25 mouse cellular contexts compared by ENCODE assay signal in genomic region chr4:67614486-67615067, GRCm38 (mm10).
A peak's percentile ranks its signal among the peaks of the same experiment; 100 is the strongest.
DNase-seq lines count a peak whose midpoint lies in the region; ATAC-seq and TF ChIP-seq lines count a peak whose summit lies in the region.
"Had no signal": no experiment of that assay in that cellular context is flagged by ENCODE, and none has a peak within 500 bp of the region (broad histone marks: within the 10 kb centered on the region; RNA-seq: fewer than 3 reads in every experiment).

No protein-coding gene starts in this region.

- H3K27ac ChIP-seq in hindbrain, embryonic 13.5 days: no peak overlapping the region
- H3K27ac ChIP-seq in hindbrain, embryonic 12.5 days: no peak overlapping the region
- H3K27ac ChIP-seq in neural tube, embryonic 11.5 days (ENCODE audit: low read depth, low read length): no peak overlapping the region
- H3K27ac ChIP-seq in forebrain, embryonic 12.5 days: no peak overlapping the region
- H3K27ac ChIP-seq in hindbrain, postnatal 0 days: no peak overlapping the region
- H3K27ac ChIP-seq in heart, embryonic 11.5 days (ENCODE audit: low read depth, low read length): no peak overlapping the region
- H3K27ac ChIP-seq: embryonic facial prominence, embryonic 12.5 days; heart, embryonic 10.5 days; hindbrain, embryonic 15.5 days; layer of hippocampus, adult 2 months; limb, embryonic 15.5 days; liver, embryonic 14.5 days; midbrain, embryonic 15.5 days; neural tube, embryonic 15.5 days had no signal

- no peak for TF ChIP-seq CTCF in hindbrain, postnatal 0 days (IDR thresholded peaks at IDR 0.05; ENCODE audit: low read depth)

- no peaks in the 10 kb centered on the region for H3K36me3 ChIP-seq in hindbrain, embryonic 13.5 days
- no peaks in the 10 kb centered on the region for H3K36me3 ChIP-seq in hindbrain, embryonic 12.5 days
- H3K36me3 ChIP-seq in neural tube, embryonic 11.5 days (ENCODE audit: control insufficient read depth, insufficient read depth, low read length): no peaks in the 10 kb centered on the region
- no peaks in the 10 kb centered on the region for H3K36me3 ChIP-seq in forebrain, embryonic 12.5 days (replicated peaks)
- no peaks in the 10 kb centered on the region for H3K36me3 ChIP-seq in hindbrain, postnatal 0 days (ENCODE audit: insufficient read depth, low read length)
- H3K36me3 ChIP-seq in heart, embryonic 11.5 days (ENCODE audit: control insufficient read depth, insufficient read depth, low read length): no peaks in the 10 kb centered on the region
- H3K36me3 ChIP-seq: embryonic facial prominence, embryonic 12.5 days; G1E; heart, embryonic 10.5 days; hindbrain, embryonic 15.5 days; limb, embryonic 15.5 days; midbrain, embryonic 15.5 days; neural tube, embryonic 15.5 days had no signal

- no peak for DNase-seq in neural tube, embryonic 11.5 days (ENCODE audit: low spot score)
- DNase-seq in neural tube, embryonic 10.5 days (ENCODE audit: extremely low spot score, low spot score): no peak
- peak; percentile 17 for DNase-seq in hindbrain, postnatal 0 days (ENCODE audit: low spot score)
- DNase-seq: adrenal gland, postnatal 10 days; B cell, adult 2 months; cerebellum, adult 9-10 months; kidney, postnatal 25 days; lung, embryonic 14.5 days; thymus, adult 2 months had no signal

- no peak overlapping the region for H3K4me2 ChIP-seq in hindbrain, embryonic 13.5 days
- H3K4me2 ChIP-seq in hindbrain, embryonic 12.5 days (replicated peaks): no peak overlapping the region
- H3K4me2 ChIP-seq in neural tube, embryonic 11.5 days (ENCODE audit: low read depth): no peak overlapping the region
- no peak overlapping the region for H3K4me2 ChIP-seq in forebrain, embryonic 12.5 days
- H3K4me2 ChIP-seq in hindbrain, postnatal 0 days (ENCODE audit: low read depth, low read length): no peak overlapping the region
- no peak overlapping the region for H3K4me2 ChIP-seq in heart, embryonic 11.5 days
- H3K4me2 ChIP-seq: embryonic facial prominence, embryonic 12.5 days; hindbrain, embryonic 15.5 days; limb, embryonic 15.5 days; lung, embryonic 14.5 days; midbrain, embryonic 15.5 days; neural tube, embryonic 15.5 days had no signal

- ATAC-seq in hindbrain, embryonic 13.5 days (ENCODE audit: low FRiP score): 0 out of 2 replicates have a peak, but pooled peaks have one; percentile 36
- ATAC-seq in hindbrain, embryonic 12.5 days (ENCODE audit: low FRiP score): no peak
- ATAC-seq in neural tube, embryonic 11.5 days (ENCODE audit: insufficient read depth, low FRiP score, low TSS enrichment): peak; percentile 20; the same call in 1 of the 2 replicates
- peak; percentile 33; the same call in 1 of the 2 replicates for ATAC-seq in forebrain, embryonic 12.5 days (ENCODE audit: low FRiP score)
- 0 out of 2 replicates have a peak, but pooled peaks have one; percentile 21 for ATAC-seq in hindbrain, postnatal 0 days
- no peak for ATAC-seq in heart, embryonic 11.5 days (replicated peaks; ENCODE audit: insufficient number of reproducible peaks, low FRiP score, low TSS enrichment)
- ATAC-seq: intestine, embryonic 16.5 days; midbrain, embryonic 15.5 days had no signal

- no peaks in the 10 kb centered on the region for H3K9me3 ChIP-seq in hindbrain, embryonic 13.5 days
- H3K9me3 ChIP-seq in hindbrain, embryonic 12.5 days (replicated peaks): no peaks in the 10 kb centered on the region
- H3K9me3 ChIP-seq in neural tube, embryonic 11.5 days (ENCODE audit: control insufficient read depth, low read length): no peaks in the 10 kb centered on the region
- H3K9me3 ChIP-seq in forebrain, embryonic 12.5 days: no peaks in the 10 kb centered on the region
- H3K9me3 ChIP-seq in hindbrain, postnatal 0 days (ENCODE audit: low read length): no peaks in the 10 kb centered on the region
- H3K9me3 ChIP-seq in heart, embryonic 11.5 days (replicated peaks; ENCODE audit: control insufficient read depth, low read length): no peaks in the 10 kb centered on the region
- H3K9me3 ChIP-seq: embryonic facial prominence, embryonic 12.5 days; G1E; heart, embryonic 10.5 days; hindbrain, embryonic 15.5 days; limb, embryonic 15.5 days; midbrain, embryonic 15.5 days; neural tube, embryonic 15.5 days had no signal

- WGBS in hindbrain, embryonic 13.5 days: 56% methylated on average over 5 of the region's 5 CpGs
- WGBS in hindbrain, embryonic 12.5 days: 56% methylated on average over 5 of the region's 5 CpGs
- WGBS in neural tube, embryonic 11.5 days: 64% methylated on average over 5 of the region's 5 CpGs
- 29% methylated on average over 5 of the region's 5 CpGs for WGBS in forebrain, embryonic 12.5 days
- 39% methylated on average over 5 of the region's 5 CpGs for WGBS in hindbrain, postnatal 0 days
- WGBS in heart, embryonic 11.5 days (ENCODE audit: insufficient replicate concordance): 70% methylated on average over 5 of the region's 5 CpGs

- H3K4me3 ChIP-seq in hindbrain, embryonic 13.5 days: no peak overlapping the region
- H3K4me3 ChIP-seq in hindbrain, embryonic 12.5 days: no peak overlapping the region
- no peak overlapping the region for H3K4me3 ChIP-seq in neural tube, embryonic 11.5 days (ENCODE audit: low read depth, low read length)
- H3K4me3 ChIP-seq in forebrain, embryonic 12.5 days (replicated peaks): no peak overlapping the region
- no peak overlapping the region for H3K4me3 ChIP-seq in hindbrain, postnatal 0 days (ENCODE audit: low read length)
- H3K4me3 ChIP-seq in heart, embryonic 11.5 days (ENCODE audit: low read depth, low read length): no peak overlapping the region
- H3K4me3 ChIP-seq: embryonic facial prominence, embryonic 12.5 days; heart, embryonic 10.5 days; hindbrain, embryonic 15.5 days; layer of hippocampus, adult 2 months; limb, embryonic 15.5 days; midbrain, embryonic 15.5 days; myocyte; neural tube, embryonic 15.5 days had no signal

- no peaks in the 10 kb centered on the region for H3K4me1 ChIP-seq in hindbrain, embryonic 13.5 days (replicated peaks)
- no peaks in the 10 kb centered on the region for H3K4me1 ChIP-seq in hindbrain, embryonic 12.5 days
- H3K4me1 ChIP-seq in neural tube, embryonic 11.5 days (ENCODE audit: control insufficient read depth, insufficient read depth, low read length): no peaks in the 10 kb centered on the region
- no peaks in the 10 kb centered on the region for H3K4me1 ChIP-seq in forebrain, embryonic 12.5 days
- no peaks in the 10 kb centered on the region for H3K4me1 ChIP-seq in hindbrain, postnatal 0 days (ENCODE audit: insufficient read depth, low read length)
- no peaks in the 10 kb centered on the region for H3K4me1 ChIP-seq in heart, embryonic 11.5 days (ENCODE audit: control insufficient read depth, insufficient read depth, low read length)
- H3K4me1 ChIP-seq: embryonic facial prominence, embryonic 12.5 days; heart, embryonic 10.5 days; hindbrain, embryonic 15.5 days; limb, embryonic 15.5 days; midbrain, embryonic 15.5 days; neural tube, embryonic 15.5 days had no signal

- no peak overlapping the region for H3K9ac ChIP-seq in hindbrain, embryonic 13.5 days
- H3K9ac ChIP-seq in hindbrain, embryonic 12.5 days: no peak overlapping the region
- no peak overlapping the region for H3K9ac ChIP-seq in neural tube, embryonic 11.5 days (ENCODE audit: low read length)
- no peak overlapping the region for H3K9ac ChIP-seq in forebrain, embryonic 12.5 days
- H3K9ac ChIP-seq in hindbrain, postnatal 0 days (replicated peaks; ENCODE audit: low read length): no peak overlapping the region
- no peak overlapping the region for H3K9ac ChIP-seq in heart, embryonic 11.5 days (ENCODE audit: low read depth, low read length)
- H3K9ac ChIP-seq: embryonic facial prominence, embryonic 12.5 days; hindbrain, embryonic 15.5 days; limb, embryonic 15.5 days; liver, embryonic 14.5 days; lung, embryonic 14.5 days; midbrain, embryonic 15.5 days; neural tube, embryonic 15.5 days had no signal

- no peaks in the 10 kb centered on the region for H3K27me3 ChIP-seq in hindbrain, embryonic 13.5 days
- no peaks in the 10 kb centered on the region for H3K27me3 ChIP-seq in hindbrain, embryonic 12.5 days
- H3K27me3 ChIP-seq in neural tube, embryonic 11.5 days (ENCODE audit: control insufficient read depth, insufficient read depth, low read length): no peaks in the 10 kb centered on the region
- H3K27me3 ChIP-seq in forebrain, embryonic 12.5 days: no peaks in the 10 kb centered on the region
- no peaks in the 10 kb centered on the region for H3K27me3 ChIP-seq in hindbrain, postnatal 0 days (ENCODE audit: insufficient read depth, low read length)
- H3K27me3 ChIP-seq in heart, embryonic 11.5 days (ENCODE audit: control insufficient read depth, insufficient read depth, low read length): no peaks in the 10 kb centered on the region
- H3K27me3 ChIP-seq: CH12.LX; embryonic facial prominence, embryonic 12.5 days; hindbrain, embryonic 15.5 days; limb, embryonic 15.5 days; midbrain, embryonic 15.5 days; neural tube, embryonic 15.5 days had no signal

Comparison
In these comparisons a context has a peak if more than half of its experiments do, and no peak if none do; other contexts are left out.
1. ATAC-seq: peak in hindbrain, embryonic 13.5 days (single experiment), neural tube, embryonic 11.5 days (single experiment), forebrain, embryonic 12.5 days (single experiment) and hindbrain, postnatal 0 days (single experiment); none in hindbrain, embryonic 12.5 days (single experiment) and heart, embryonic 11.5 days (single experiment).